Mouse (Mus musculus) T-helper 1 cell (primary cell): ENCODE results near the gene Mrpl24.

Source experiments
- in situ Hi-C: fragments of 300-600 bp; cut with MboI, MseI; formaldehyde crosslinking; loops from one replicate; pipeline ENCODE4 v1.15.1; 2025; ENCODE audit warnings: high pct_unique_total_duplicates

The Mrpl24 gene

DNA sequence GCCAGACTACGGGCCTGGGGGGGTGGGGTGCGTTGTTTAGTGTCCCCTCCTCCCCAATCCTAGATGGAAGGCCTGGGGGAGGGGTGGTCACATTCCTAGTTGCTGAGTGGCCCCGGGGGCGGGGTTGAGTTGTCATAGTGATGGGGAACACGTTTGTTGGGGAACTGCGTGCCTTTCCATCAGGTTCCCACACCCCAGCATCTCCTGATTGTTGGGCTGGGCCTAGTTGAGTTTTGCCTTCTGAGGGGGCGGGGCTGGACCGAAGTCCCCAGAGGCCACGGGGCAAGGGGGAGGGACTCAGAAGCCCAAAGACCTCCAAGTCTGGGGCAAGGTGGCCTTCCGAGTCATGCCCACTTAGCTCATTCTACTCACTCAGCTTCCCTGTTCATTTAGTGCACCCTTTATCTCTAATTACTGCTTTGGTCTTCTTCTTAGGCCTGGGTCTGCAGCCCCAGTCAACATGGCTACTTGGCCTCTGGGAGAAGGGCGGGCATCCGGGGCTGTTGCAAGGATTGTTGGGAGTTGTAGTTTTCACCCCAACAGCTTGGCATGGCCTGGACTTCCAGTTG lies 8.6 kb upstream of the Mrpl24 start:
- in situ Hi-C loops: no loop called here

DNA sequence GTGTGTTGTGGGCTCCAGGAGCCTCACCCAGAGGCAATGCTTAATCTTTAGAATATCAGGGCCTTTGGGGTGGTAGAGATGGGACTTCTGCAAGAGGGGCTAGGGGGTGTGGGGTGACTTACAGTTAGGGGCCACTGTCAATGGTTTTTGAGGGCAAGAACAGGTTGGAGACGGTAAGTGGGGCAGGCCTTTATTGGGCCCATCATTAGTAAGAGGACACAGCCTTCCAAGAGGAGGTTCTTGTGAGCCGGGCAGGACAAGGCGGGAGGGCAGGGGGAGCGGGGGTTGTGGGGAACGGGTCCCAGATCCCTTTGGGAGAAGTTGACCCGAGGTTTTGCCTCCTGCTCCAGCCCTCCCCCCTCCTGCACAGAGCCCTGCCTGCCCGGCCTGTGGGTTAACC lies 5.8 kb upstream of the Mrpl24 start:
- in situ Hi-C loops: no loop called here

DNA sequence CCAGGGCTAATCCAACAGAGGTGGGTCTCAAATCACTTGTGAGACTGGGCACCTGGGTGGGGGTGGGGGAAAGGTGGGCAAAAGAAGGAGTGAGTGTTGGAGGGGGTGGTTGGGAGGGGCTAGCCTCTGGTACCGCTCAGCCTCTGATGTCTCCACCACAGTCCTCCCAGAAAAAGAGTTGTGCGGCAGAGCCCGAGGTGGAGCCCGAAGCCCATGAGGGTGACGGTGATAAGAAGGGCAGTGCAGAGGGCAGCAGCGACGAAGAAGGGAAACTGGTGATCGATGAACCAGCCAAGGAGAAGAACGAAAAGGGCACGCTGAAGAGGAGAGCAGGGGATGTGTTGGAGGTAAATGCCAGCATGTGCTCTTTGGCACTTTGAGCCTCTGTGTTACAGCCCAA lies 5.4 kb upstream of the Mrpl24 start:
- in situ Hi-C loops: no loop called here

DNA sequence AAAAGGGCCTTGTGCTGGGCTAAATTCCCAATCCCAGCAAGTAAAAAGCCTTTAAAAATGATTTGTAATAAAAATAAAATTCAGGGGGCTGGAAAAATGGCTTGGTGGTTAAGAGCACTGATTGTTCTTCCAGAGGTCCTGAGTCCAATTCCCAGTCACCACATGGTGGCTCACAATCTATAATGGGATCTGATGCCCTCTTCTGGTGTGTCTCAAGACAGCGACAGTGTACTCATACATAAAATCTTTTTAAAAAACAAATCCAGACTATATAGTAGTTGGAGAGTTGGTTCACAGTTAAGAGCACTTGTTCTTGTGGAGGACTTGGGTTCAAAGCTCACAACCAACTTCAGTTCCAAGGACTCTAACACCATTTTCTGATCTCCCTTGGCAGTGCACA lies 2.3 kb upstream of the Mrpl24 start:
- in situ Hi-C loops: no loop called here

DNA sequence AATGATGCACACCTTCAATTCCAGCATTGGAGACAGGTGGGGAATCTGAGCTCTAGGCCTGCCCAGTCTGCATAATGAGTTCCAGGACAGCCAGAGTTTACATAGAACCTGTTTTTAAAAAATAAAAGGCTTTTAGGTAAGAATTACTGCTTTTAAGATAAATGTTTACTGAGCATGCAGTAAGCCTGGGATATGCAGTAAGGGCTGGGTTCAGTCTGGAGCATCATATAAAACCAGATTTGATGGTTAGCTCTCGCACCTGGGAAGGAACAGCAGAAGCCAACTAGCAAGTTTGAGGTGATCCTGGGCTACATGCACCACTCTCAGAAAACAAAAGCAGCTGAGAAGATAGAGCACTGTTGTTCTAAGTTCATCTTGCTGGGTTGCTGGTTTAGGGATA lies 755 bp upstream of the Mrpl24 start:
- in situ Hi-C loops: no loop called here

DNA sequence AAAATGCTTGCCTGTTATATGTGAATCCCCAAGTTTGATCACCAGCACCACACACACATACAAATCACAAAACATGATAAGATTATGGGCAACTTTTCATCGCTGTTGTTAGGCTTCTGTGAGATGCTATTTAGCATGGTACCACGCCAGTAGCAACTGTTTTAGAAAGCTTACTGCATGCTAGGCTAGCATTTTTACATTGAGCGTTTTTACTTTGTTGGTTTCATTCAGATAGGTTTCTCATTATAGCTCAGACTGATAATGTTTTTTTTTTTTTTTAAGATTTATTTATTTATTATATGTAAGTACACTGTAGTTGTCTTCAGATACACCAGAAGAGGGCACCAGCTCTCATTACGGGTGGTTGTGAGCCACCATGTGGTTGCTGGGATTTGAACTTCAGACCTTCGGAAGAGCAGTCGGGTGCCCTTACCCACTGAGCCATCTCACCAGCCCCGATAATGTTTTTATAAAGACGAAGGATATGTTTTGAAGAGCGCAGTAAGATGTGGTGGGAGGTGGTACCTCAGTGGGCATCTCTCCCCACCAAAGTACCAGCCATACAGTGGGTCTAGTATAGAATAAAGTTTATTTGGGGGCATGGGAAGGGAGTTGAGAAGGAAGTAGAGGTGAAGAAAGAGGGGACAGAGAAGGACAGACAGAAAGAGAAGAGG lies 1.1 kb downstream of the Mrpl24 start:
- in situ Hi-C loops: no loop called here

DNA sequence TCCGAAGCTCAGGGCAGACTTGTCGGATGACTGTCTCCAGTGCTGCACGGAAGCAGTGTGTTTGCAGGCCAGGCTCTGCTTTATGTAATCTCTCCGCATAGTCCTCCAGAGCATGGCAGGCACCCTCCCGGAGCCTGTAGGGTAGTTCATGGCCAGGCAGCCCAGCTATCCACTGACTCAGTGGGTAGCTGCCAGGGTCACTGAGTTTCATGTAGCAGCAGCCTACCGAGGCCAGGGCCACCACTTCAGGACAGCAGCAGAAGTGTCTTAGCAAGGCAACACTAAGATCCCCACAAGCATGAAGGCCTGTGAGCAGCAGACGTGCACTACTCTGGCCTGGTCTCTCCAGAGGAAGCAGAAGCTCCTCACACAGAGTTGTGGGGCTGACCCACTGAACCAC lies 5.7 kb downstream of the Mrpl24 start:
- in situ Hi-C loops: no loop called here

DNA sequence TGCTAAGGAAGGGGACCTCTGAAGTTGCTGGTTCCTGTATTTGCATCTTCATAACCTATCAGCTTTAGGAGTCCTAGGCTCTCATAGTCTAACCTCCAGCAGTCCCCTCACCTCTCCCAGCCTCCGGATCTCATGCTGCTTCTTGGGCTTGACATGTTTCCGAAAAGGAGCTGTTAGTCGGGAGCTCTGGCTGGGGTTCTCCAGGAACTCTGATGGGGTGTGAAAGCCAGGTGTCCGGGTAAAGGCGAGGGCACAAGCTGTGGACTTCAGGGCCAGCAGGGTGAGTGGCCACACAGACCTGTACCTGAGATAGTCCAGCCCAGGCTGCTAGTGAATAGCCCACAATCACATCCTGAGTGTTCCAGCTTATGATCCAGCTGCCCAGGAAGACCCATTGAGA lies 8.1 kb downstream of the Mrpl24 start:
- in situ Hi-C loops: no loop called here

DNA sequence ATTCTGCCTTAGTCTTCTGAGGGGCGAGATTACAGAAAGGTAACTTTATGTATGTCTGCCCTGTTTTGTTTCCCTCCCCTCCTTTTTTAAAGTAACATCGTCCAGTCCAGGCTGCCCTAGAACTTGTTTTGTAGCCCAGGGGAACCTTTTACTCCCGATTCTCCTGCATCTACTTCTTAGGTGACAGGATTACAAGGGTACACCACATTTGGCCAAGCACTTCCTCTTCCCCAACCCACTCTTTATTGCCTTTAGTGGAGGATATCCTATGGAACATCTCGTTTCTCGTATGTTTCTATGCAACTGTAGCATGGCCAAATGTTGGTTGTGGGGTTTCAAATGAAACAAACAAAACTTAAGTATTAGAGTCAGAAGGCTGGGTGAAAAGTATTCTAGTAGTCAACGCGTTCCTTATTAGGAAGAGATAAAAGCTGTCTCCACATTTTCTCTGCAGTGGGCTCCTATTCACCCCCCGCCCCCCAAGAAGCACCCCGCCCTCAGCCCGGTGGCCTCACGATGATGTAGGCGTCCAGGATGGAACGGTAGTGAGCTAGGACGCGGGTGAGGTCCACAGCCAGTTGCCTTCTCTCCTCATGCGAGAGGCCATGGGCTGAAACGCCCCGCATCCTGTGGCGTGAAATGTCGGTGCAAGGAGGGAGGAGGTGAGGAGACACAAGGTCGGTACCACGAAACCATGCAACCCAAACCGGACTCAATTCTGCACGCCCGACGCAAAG lies 10.2 kb downstream of the Mrpl24 start:
- in situ Hi-C loops: loop anchor here (10.0 kb wide), 2 partner anchors 55 to 1395 kb away; no protein-coding TSS in a partner anchor

DNA sequence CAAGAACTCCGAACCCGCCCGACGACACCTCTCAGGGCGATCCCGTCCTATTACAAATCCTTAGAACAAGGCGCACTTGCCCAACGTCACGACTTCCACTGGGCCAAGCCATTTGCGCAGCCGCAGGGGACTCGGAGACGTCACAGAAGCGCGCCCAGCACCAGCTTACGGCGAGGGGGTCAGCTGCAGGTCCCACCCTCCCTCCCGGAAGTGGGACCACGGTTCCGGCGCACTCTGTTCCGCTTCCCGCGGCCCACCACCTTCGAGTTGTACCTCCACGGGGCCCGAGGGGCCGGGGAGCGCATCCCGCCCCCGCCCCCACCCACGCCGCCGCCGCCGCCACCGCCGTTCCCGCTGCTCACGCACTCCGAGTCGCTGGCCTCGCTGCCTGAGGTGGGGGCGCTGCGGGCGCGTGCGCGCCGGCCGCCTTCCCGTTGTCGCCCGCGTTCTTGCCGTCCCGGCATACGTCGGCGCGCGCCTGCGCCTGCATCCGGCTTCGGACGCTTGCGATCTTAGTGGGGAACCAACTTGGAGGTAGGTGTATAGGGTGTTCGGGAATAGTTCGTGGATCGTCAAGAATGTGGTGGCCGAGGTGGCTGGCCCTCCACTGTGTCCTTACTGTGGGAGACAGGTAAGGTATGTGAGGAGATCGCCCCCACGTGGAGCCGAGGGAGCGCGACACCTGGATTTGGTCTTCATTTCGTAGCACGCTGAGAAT lies 10.9 kb downstream of the Mrpl24 start, which contains the start of the genes Isg20l2 and Rrnad1:
Gene Isg20l2 (plus strand): TSS at position 237 of the 718 bp plus-strand sequence.
Gene Rrnad1 (minus strand): TSS at position 640 of the 718 bp plus-strand sequence.
- in situ Hi-C loops: loop anchor here (10.0 kb wide), 2 partner anchors 55 to 1395 kb away; no protein-coding TSS in a partner anchor

DNA sequence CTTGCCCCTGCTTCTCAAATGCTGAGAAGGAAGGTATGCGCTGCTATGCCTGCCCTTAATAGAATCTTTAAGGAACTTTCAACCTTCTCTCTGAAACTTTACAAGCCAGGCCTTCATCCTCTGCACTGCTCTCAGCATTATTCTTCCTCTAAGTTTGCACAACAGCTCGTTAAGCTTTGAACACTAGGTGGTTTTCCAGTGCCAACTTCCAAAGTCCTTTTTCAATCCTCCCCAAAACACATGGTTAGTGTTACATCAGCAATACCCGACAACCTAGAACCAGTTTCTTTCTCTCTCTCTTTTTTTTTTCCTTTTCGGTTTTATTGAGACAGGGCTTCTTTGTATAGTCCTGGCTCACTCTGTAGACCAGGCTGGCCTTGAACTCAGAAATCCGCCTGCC lies 14.7 kb downstream of the Mrpl24 start:
- in situ Hi-C loops: loop anchor here (10.0 kb wide), 2 partner anchors 51 to 1399 kb away; no protein-coding TSS in a partner anchor

DNA sequence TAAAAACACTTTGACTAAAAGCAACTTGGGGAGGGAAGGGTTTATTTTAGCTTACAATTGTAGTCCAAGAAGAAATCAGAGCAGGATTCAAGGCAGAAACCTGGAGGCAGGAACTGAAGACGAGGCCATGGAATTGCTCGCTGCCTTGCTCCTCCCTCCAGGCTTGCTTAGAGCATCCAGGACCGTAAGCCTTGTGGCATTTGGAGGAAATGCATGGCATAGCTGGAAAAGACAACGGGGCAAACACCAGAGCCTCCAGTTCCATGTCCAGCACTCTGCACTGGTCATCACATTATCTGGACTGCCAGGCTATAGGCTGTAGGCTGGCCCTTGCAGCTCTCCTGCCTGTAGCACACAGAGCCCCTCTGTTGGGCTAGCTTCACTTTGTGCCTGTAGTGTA lies 15.2 kb downstream of the Mrpl24 start:
- in situ Hi-C loops: loop anchor here (10.0 kb wide), 2 partner anchors 50 to 1400 kb away; no protein-coding TSS in a partner anchor

DNA sequence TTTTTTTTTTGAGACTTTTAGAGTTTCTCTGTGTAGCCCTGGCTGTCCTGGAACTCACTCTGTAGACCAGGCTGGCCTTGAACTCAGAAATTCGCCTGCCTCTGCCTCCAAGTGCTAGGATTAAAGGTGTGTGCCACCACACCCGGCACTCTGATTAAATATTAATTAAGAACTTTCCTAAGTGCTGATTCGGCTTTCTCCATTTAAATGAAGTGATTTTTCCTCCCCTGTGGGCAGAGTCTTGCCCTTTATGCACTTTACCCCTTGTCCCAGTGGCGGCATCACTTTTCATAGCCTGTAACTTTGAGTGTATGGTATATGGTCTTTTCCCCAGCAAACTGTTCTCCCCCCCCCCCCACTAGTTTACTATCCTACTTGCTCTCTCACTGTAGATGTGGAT lies 15.9 kb downstream of the Mrpl24 start:
- in situ Hi-C loops: loop anchor here (10.0 kb wide), 2 partner anchors 50 to 1400 kb away; no protein-coding TSS in a partner anchor

DNA sequence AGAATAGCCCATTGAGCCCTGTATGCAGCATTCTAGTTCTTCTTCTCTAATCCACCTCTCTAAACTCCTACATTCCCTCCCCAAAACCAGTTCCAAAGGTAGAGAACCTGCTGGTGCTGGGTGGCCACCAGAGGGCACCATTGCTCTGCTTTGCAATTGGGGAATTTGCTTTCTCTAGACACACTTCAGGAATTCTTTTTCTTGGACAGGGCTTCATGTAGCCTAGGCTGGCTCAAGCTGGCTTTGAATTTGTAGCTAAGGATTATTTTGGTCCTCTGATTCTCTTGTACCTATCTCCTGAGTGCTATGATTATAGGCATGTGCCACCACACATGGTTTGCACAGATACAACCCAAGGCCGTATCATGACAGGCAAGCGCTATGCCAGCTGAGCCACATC lies 16.5 kb downstream of the Mrpl24 start:
- in situ Hi-C loops: loop anchor here (10.0 kb wide), 2 partner anchors 49 to 1401 kb away; no protein-coding TSS in a partner anchor

DNA sequence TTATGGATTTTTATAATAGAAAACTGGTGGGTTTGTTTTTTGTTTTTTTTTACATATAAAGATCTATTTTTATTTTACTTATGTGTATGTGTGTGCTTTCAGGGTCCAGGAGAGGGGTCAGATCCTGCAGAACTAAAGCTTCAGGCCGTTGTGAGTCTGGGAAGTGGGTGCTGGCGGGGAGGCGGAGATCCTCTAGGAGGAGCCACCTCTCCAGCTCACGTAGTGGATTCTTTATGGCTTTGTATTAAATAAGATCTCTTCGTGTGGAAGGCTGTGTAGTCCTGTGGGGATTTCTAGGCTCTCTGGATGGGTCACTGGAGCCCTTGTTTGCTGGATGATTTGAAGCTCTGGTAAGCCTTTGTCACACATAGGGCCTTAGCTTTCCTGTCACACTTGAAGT lies 21.3 kb downstream of the Mrpl24 start:
- in situ Hi-C loops: no loop called here

DNA sequence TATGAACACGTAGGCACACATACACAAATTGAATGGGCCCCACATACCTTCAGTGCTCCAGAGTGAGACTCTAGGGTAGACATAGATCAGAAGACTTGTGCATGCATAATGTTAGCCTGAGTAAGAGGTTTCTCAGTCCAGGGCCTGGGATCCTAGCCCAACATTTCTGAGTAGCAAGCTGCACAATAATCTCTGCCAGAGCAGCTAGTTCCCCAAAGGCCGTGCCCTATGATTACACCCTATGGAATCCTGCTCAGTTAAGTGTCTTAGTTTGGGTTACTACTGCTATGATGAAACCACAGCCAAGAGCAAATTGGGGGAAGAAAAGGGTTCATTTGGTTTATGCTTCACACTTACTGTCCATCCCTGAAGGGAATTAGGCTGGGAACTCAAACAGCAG lies 23.2 kb downstream of the Mrpl24 start:
- in situ Hi-C loops: no loop called here

DNA sequence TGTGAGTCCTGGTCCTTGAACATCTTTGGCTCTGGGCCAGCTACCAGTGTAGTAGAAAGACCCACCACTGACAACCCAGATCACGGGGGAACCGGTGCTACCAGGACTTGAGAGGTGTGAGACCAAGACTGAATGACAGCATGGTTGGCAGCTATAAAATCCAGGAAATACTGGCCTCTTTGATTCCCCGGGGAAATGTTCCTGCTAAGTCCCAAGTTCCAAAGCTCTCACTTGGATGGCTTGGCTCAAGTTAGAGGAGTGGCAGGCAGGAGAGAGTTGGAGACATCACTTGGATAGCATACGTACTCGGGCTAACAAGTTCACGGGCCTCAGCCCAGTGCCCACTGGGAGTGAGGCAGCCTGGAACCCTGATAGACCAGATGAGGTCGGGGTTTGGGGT lies 24.3 kb downstream of the Mrpl24 start:
- in situ Hi-C loops: no loop called here

DNA sequence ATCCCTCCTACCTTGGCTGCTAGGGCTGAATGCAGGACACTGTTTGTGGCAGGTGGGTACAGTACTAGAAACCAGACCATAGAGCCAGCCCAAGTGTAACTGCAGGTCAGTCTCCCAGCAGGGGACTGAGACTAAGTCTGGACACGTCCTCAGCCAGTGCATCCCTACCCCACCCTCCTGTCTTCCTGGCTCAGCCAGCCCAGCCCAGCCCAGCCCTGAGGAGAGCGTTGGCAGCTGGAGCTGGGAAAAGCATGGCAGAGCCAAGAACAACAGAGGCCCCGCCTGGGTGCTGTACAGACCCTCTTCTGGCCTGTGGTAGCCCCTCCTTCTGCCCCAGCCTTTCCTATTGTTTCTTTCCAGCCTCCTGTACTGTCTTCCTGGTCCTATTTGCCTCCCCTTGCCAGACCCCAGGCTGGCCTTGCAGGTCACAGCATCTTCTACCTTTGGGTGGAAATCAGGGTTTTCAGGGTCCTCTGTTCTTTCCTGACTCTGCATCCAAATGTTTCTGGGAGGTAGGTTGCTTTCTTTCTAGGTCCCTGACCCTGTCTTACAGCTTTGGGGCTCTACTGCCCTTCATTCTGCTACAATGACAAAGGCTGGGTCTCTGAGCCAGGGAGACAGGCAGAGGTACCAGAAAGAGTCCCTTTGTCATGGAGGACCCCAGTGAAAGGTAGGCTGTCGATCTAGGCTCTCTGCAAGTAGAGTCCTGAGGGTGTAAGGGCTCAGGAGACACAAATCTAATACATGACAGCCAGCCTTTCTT lies 25.7 kb downstream of the Mrpl24 start:
- in situ Hi-C loops: no loop called here

DNA sequence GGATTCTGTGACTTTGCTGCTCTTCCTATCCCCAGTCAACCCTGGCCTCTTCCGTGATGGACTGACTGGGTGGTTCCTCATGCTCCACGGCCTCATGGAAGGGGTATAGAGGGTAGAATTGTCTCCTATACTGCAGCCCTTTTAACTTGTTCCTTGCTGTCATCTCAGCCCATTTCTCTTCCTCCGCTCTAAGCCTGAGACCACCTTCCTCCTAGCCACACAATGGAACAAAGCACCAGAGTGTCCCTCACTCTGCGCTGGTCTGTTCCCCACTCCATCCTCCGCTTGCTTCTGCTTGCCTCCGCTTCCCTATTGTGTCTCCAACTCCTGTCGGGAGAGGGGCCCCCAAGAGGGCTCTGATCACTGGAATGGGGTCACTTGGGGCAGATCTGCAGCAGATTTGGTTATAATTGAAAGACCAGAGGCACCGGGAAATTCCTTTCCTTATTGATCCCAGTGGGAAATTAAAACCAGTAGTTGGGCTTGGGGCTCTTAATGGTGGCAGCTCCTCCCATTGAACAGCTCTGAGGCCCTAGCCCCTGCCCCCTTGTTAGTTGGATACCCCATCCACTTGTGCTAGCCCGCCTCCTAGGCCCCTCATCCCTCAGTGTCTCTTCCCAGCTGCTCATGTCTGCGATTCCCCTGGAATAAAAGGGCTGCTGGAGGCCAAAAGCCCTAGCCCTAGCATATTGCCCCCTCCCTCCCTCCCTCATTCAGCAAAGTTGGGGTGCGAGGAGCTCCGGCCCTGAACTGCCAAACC lies 26.7 kb downstream of the Mrpl24 start:
- in situ Hi-C loops: no loop called here

DNA sequence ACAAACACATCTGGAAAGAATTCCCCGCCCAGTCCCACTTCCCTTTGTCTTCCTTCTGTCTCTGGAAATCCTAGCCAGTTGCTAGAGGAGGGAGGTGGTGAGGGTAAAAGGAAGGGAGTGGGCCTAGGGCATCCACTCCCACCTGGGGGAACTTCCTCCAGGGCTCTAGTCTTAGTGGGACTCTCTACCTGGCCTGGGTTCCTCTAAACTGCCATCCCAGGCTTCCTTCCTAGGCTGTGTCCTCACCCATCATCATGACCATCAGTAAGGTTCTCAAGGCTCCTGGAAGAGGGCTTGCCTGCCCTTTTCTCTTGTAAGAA lies 27.2 kb downstream of the Mrpl24 start:
- in situ Hi-C loops: no loop called here
